Mouse (Mus musculus) olfactory bulb, adult 2 months (tissue): Measurements from ENCODE around the gene Qtrt2.

Experiments
- CTCF ChIP-seq: fragments of 200-500 bp; IDR thresholded peaks from 2 replicates; pipeline ENCODE4 v1.5.1; 2012; ENCODE audit warnings: low read depth, mild to moderate bottlenecking, low read length, moderate library complexity; ENCODE audit not compliant: insufficient read depth
- POLR2A ChIP-seq: fragments of 200-500 bp; IDR thresholded peaks from 2 replicates; pipeline ENCODE4 v1.6.1; 2012; ENCODE audit warnings: mild to moderate bottlenecking, low read depth, low read length, moderate library complexity; ENCODE audit not compliant: insufficient read depth

DNA sequence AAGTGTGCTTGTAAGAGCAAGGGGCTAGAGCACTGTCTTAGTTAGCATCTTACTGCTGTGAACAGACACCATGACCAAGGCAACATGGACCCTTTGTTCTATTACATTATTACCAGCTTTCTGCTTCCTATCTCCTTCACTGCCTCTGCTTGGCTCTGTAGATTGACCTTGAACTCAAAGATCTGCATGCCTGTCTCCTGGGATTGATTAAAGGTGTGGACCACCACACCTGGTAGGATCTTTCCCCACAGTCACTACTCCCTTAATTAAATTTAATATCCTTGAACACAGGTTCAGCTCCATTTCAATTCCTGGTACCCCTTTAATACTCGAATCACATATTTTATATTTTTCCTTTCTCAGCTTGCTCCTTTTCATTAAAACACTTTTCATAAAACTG lies 763 bp downstream of the Qtrt2 start:
- no peak for TF ChIP-seq POLR2A
- TF ChIP-seq CTCF = no peak
